Mouse (Mus musculus) MEL (cell line): ENCODE results near the gene Bclaf1. TPM values are rescaled to one million over a fixed set of nuclear protein-coding genes. Genes with fewer than 3 reads are reported as not detected.
A peak's percentile ranks its signal among the peaks of the same experiment; 100 is the strongest.

Experiments used
- DNase-seq: peaks from one replicate; pipeline ENCODE4 v3.0.0; 2011; ENCODE audit warnings: low read depth, low spot score
- H3K27ac ChIP-seq: 2 replicates; pipeline ENCODE4 v1.5.1; 2012; ENCODE audit warnings: low read depth, mild to moderate bottlenecking, control low read depth, low read length, moderate library complexity; ENCODE audit not compliant: control insufficient read depth
- H3K27me3 ChIP-seq, 2 experiments: fragments of 150-350 bp in 1 of 2; sonication (generic) in 1 of 2; 2 replicates each; pipeline ENCODE4 v1.6.1; 2012; ENCODE audit warnings: low read length in 2 of 2, mild to moderate bottlenecking in 2 of 2, improper control_type of control experiment in 1 of 2, moderate library complexity in 1 of 2; ENCODE audit not compliant: insufficient read depth in 2 of 2, control insufficient read depth in 1 of 2
- H3K36me3 ChIP-seq, 2 experiments: 2 replicates each; pipeline ENCODE4 v1.6.1; 2012 to 2014; ENCODE audit warnings: low read length in 2 of 2, improper control_type of control experiment in 1 of 2, inconsistent platforms in 1 of 2, mild to moderate bottlenecking in 1 of 2; ENCODE audit not compliant: insufficient read depth in 2 of 2, control insufficient read depth in 1 of 2
- H3K4me1 ChIP-seq, 2 experiments: fragments of 150-350 bp in 1 of 2; sonication (generic) in 1 of 2; 2 replicates each; pipeline ENCODE4 v1.6.1; 2012; ENCODE audit warnings: low read length in 2 of 2, improper control_type of control experiment in 1 of 2, mild to moderate bottlenecking in 1 of 2; ENCODE audit not compliant: insufficient read depth in 2 of 2, control insufficient read depth in 1 of 2
- H3K4me3 ChIP-seq, 2 experiments: fragments of 150-350 bp in 1 of 2; sonication (generic) in 1 of 2; 2 replicates each; pipeline ENCODE4 v1.5.1; 2012; ENCODE audit warnings: low read depth in 2 of 2, low read length in 2 of 2, mild to moderate bottlenecking in 2 of 2, moderate library complexity in 2 of 2, control low read depth in 1 of 2, improper control_type of control experiment in 1 of 2; ENCODE audit not compliant: control insufficient read depth in 1 of 2, insufficient read depth in 1 of 2
- H3K79me2 ChIP-seq: 2 replicates; pipeline ENCODE4 v1.6.1; 2012; ENCODE audit warnings: mild to moderate bottlenecking, low read length, moderate library complexity; ENCODE audit not compliant: control insufficient read depth, poor library complexity, insufficient read depth
- H3K9ac ChIP-seq: 2 replicates; pipeline ENCODE4 v1.6.1; 2012; ENCODE audit warnings: low read depth, mild to moderate bottlenecking, control low read depth, low read length, moderate library complexity; ENCODE audit not compliant: control insufficient read depth, poor library complexity, severe bottlenecking
- H3K9me3 ChIP-seq: fragments of 150-350 bp; sonication (generic); replicated peaks from 2 replicates; pipeline ENCODE4 v1.6.1; 2012; ENCODE audit warnings: mild to moderate bottlenecking, low read length, improper control_type of control experiment, moderate library complexity; ENCODE audit not compliant: insufficient read depth
- BHLHE40 ChIP-seq: IDR thresholded peaks from 2 replicates; pipeline ENCODE4 v1.6.1; 2012; ENCODE audit warnings: low read depth, mild to moderate bottlenecking, inconsistent platforms, low read length, improper control_type of control experiment, borderline replicate concordance
- CHD1 ChIP-seq: IDR thresholded peaks from 2 replicates; pipeline ENCODE4 v1.6.1; 2012; ENCODE audit warnings: low read depth, mild to moderate bottlenecking, inconsistent platforms, low read length, improper control_type of control experiment
- E2F4 ChIP-seq: IDR thresholded peaks from 2 replicates; pipeline ENCODE4 v1.6.1; 2011; ENCODE audit warnings: low read depth, low read length, improper control_type of control experiment, borderline replicate concordance
- ELF1 ChIP-seq: IDR thresholded peaks from 2 replicates; pipeline ENCODE4 v1.6.1; 2014; ENCODE audit warnings: low read depth, mild to moderate bottlenecking, inconsistent platforms, low read length, improper control_type of control experiment, moderate library complexity
- MAFK ChIP-seq: IDR thresholded peaks from 2 replicates; pipeline ENCODE4 v1.6.1; 2011; ENCODE audit warnings: low read depth, mild to moderate bottlenecking, low read length, improper control_type of control experiment, borderline replicate concordance
- MAX ChIP-seq: IDR thresholded peaks from 2 replicates; pipeline ENCODE4 v1.6.1; 2011; ENCODE audit warnings: low read length, improper control_type of control experiment
- MXI1 ChIP-seq: IDR thresholded peaks from 2 replicates; pipeline ENCODE4 v1.6.1; 2011; ENCODE audit warnings: mild to moderate bottlenecking, low read depth, low read length, improper control_type of control experiment
- POLR2AphosphoS5 ChIP-seq: IDR thresholded peaks from 2 replicates; pipeline ENCODE4 v1.6.1; 2012; ENCODE audit warnings: low read depth, borderline replicate concordance, mild to moderate bottlenecking, inconsistent platforms, low read length, moderate library complexity, mixed read lengths
- RAD21 ChIP-seq: IDR thresholded peaks from 2 replicates; pipeline ENCODE4 v1.6.1; 2011; ENCODE audit warnings: mild to moderate bottlenecking, low read depth, low read length, improper control_type of control experiment
- SIN3A ChIP-seq: IDR thresholded peaks from 2 replicates; pipeline ENCODE4 v1.6.1; 2012; ENCODE audit warnings: low read length, improper control_type of control experiment, inconsistent platforms
- SMC3 ChIP-seq: IDR thresholded peaks from 2 replicates; pipeline ENCODE4 v1.6.1; 2011; ENCODE audit warnings: low read depth, low read length, improper control_type of control experiment
- TAL1 ChIP-seq: IDR thresholded peaks from 2 replicates; pipeline ENCODE4 v1.6.1; 2012; ENCODE audit warnings: mild to moderate bottlenecking, inconsistent platforms, low read length, moderate library complexity, mixed read lengths
- TBP ChIP-seq: IDR thresholded peaks from 2 replicates; pipeline ENCODE4 v1.8.0; 2011; ENCODE audit warnings: low read depth, low read length, improper control_type of control experiment
- TCF12 ChIP-seq: IDR thresholded peaks from 2 replicates; pipeline ENCODE4 v1.6.1; 2014; ENCODE audit warnings: low read depth, mild to moderate bottlenecking, inconsistent platforms, low read length, improper control_type of control experiment, moderate library complexity
- UBTF ChIP-seq: IDR thresholded peaks from 2 replicates; pipeline ENCODE4 v1.6.1; 2012; ENCODE audit warnings: low read depth, mild to moderate bottlenecking, inconsistent platforms, low read length, improper control_type of control experiment, moderate library complexity, borderline replicate concordance; ENCODE audit not compliant: insufficient read depth
- USF2 ChIP-seq, 2 experiments: IDR thresholded peaks; 2 replicates each; pipeline ENCODE4 v1.6.1; 2011 to 2012; ENCODE audit warnings: improper control_type of control experiment in 2 of 2, low read length in 2 of 2, borderline replicate concordance in 1 of 2, inconsistent platforms in 1 of 2, low read depth in 1 of 2, mild to moderate bottlenecking in 1 of 2; ENCODE audit not compliant: insufficient read depth in 1 of 2
- ZNF384 ChIP-seq: IDR thresholded peaks from 2 replicates; pipeline ENCODE4 v1.6.1; 2012; ENCODE audit warnings: low read depth, mild to moderate bottlenecking, inconsistent platforms, low read length, improper control_type of control experiment
- polyA plus RNA-seq, 2 experiments: library from polyadenylated mRNA; stranded (reverse) in 1 of 2; unstranded in 1 of 2; fragments of >175 nt in 1 of 2; fragments of >200 nt in 1 of 2; gene quantifications; 2 replicates each; pipeline versions ENCODE4 v1.2.1 to v1.2.4; 2012; ENCODE audit warnings: low replicate concordance in 2 of 2, low read depth in 1 of 2; ENCODE audit not compliant: insufficient read length in 2 of 2, insufficient read depth in 1 of 2, missing spikeins in 1 of 2
- total RNA-seq: library from RNA; depleted of rRNA; stranded (reverse); fragments of 300-350 nt; gene quantifications from 2 replicates; pipeline ENCODE4 v1.2.3, GENCODE M21; 2012

Gene Bclaf1
- total and polyA plus RNA-seq, 3 experiments = 94.0 to 412 (median 171) TPM

DNA sequence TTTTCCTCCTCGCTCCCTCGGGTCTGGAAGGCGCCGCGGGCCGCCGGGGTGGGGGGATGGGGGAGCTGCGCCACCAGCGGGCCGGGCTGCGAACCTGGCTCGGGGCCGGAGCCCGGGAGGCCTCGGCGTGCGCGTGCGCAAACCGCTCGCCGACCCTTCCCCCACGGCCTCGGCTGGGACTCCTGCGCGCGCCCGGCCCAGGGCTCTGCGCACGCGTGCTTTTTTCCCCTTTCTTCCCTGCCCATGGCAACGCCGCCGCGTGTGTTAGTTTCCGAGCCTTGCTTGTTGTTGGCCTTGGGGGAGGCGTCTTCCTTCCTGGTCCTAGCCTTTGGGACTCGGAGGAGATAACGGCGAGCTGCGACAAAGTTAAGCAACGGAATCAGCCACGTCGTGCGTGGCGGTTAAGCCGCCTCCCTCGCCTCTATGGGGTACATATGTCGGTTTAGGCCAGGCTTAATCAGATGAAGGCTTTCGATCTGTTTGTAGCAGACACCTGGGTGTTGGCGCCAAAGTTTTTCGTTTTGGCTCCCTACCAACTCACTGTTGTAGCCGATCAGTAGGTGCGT lies 550 bp downstream of the Bclaf1 start (continued):
- peak; percentile 53; the same call in 1 of the 2 replicates for TF ChIP-seq UBTF
- peak; percentile 24; the same call in 1 of the 2 replicates for TF ChIP-seq ZNF384
- TF ChIP-seq RAD21 = no peak
- peak; percentile 79 for TF ChIP-seq TCF12
- peak; percentile 36; the same call in 1 of the 2 replicates for TF ChIP-seq BHLHE40
- peak; percentile 96 for TF ChIP-seq E2F4
- TF ChIP-seq USF2 (IDR thresholded peaks at IDR 0.05; ENCODE audit: borderline replicate concordance in 1 of 2, insufficient read depth in 1 of 2, low read depth in 1 of 2, low read length in 2 of 2) = no peak
- no peak for TF ChIP-seq POLR2AphosphoS5
- peak; percentile 98 for TF ChIP-seq SIN3A
- peak; percentile 47 for TF ChIP-seq TAL1
- TF ChIP-seq MAX = peak; percentile 89
- peak; percentile 82 for TF ChIP-seq ELF1
- peak; percentile 64; the same call in 1 of the 2 replicates for TF ChIP-seq CHD1

DNA sequence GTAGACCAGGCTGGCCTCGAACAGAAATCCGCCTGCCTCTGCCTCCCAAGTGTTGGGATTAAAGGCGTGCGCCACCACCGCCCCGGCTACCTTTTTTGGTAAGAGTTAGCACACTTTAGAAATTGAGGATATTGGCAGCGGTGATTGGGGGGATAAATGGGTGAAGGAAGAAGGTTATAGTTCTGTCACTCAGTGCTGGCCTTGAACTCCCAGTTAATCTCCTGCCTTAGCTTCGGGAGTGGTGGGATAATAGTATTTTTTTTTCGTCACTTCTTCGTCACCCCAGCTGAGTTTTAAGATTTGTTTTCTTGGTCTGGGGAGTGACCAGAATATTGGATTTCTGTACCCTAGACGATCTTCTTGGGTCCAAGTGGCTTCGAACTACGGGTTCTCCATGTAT lies 1.2 kb downstream of the Bclaf1 start:
- Histone ChIP-seq H3K4me3 (peak overlapping the region; percentile 64 to 81), H3K36me3 (peaks cover 25 to 40% of the 10 kb centered on the region in 2 experiments), H3K9me3 (no peaks in the 10 kb centered on the region), H3K79me2 (peaks cover 53% of the 10 kb centered on the region)
- TF ChIP-seq TBP (no peak), TAL1 (no peak)
- TF ChIP-seq, all 39 proteins: peak for 0
- peaks cover 7 to 13% of the 10 kb centered on the region in 2 experiments; a peak in 3 of 4 replicates for H3K4me1 ChIP-seq
- H3K27me3 ChIP-seq = no peaks in the 10 kb centered on the region
- H3K27ac ChIP-seq = peak overlapping the region; percentile 94
- peak overlapping the region; percentile 92 for H3K9ac ChIP-seq
- no peak for DNase-seq

DNA sequence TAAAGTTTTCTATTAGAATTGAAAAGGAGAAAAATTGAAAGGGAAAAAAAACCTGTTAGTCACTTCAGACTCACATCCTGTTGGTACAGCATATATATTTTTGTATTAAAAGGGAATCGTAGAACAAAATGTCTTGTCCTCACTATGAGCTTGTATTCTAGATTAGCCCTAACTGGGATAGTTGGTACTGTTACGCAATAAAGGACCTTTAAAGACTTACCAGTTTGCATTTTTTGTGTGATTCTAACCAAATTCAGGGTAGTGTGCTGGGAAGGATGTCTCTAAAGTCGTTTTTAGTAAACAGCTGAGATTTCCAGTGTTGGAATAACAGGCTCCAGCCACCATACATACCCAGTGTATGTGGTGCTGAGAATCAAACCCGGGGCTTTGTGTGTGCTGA lies 1.7 kb downstream of the Bclaf1 start:
- no peaks in the 10 kb centered on the region for H3K9me3 ChIP-seq
- peaks cover 7 to 13% of the 10 kb centered on the region in 2 experiments; a peak in 3 of 4 replicates for H3K4me1 ChIP-seq
- no peaks in the 10 kb centered on the region for H3K27me3 ChIP-seq
- H3K4me3 ChIP-seq = peak overlapping the region; percentile 59 to 64
- no peak for DNase-seq
- TF ChIP-seq MAFK (no peak), MXI1 (peak; percentile 20), SIN3A (0 out of 2 replicates have a peak, but pooled peaks have one; percentile 29), SMC3 (no peak)
- peak overlapping the region; percentile 92 for H3K9ac ChIP-seq
- peaks cover 58% of the 10 kb centered on the region for H3K79me2 ChIP-seq
- peak overlapping the region; percentile 63 for H3K27ac ChIP-seq
- H3K36me3 ChIP-seq = peaks cover 30 to 43% of the 10 kb centered on the region in 2 experiments
